Mouse (Mus musculus) large intestine, adult 2 months (tissue): ENCODE measurements around the gene Ist1. TPM values are rescaled to one million over a fixed set of nuclear protein-coding genes. Genes with fewer than 3 reads are reported as not detected.

ENCODE experiments used
- DNase-seq: peaks from one replicate; pipeline ENCODE4 v3.0.0-alpha.2; 2012; ENCODE audit warnings: low read depth, low spot score
- WGBS: fragments of 180-500 bp; shearing (Covaris S2); methylation state at CpG from one replicate; pipeline ENCODE4 v1.1.7; 2018; 5-methylcytosine and 5-hydroxymethylcytosine counted together
- polyA plus RNA-seq: library from polyadenylated mRNA; depleted of rRNA; stranded (reverse); fragments of >200 nt; gene quantifications from 2 replicates; pipeline ENCODE4 v1.2.3, GENCODE M21; 2012; rRNA removed

The Ist1 gene
- polyA plus RNA-seq: 54.0 and 61.4 TPM in 2 replicates

- peak; percentile 98 for DNase-seq
- under 1% methylated on average over 57 of the region's 57 CpGs for WGBS
Observed at GRCm38 (mm10) chr8:109693146-109693900, at the start of gene Ist1. Ist1 (minus strand) TSS chr8:109693260.

- DNase-seq: no peak
- WGBS: 70% methylated on average over 1 of the region's 1 CpGs
Observed at GRCm38 (mm10) chr8:109738049-109738380, 45.0 kb upstream of the Ist1 start.

- peak; percentile 33 for DNase-seq
- WGBS: under 1% methylated on average over 59 of the region's 59 CpGs
Observed at GRCm38 (mm10) chr8:109737237-109738048, 44.4 kb upstream of the Ist1 start, which contains the start of gene Atxn1l. Atxn1l (minus strand) TSS chr8:109737739.

- no peak for DNase-seq
- 2% methylated on average over 8 of the region's 8 CpGs for WGBS
Observed at GRCm38 (mm10) chr8:109736819-109737218, 43.8 kb upstream of the Ist1 start.

- 80% methylated on average over 3 of the region's 3 CpGs for WGBS
- no peak for DNase-seq
Observed at GRCm38 (mm10) chr8:109734018-109734417, 41.0 kb upstream of the Ist1 start.

GRCm38 (mm10) chr8:109731012-109731411 is 38.0 kb upstream of the Ist1 start:
- no peak for DNase-seq
- WGBS: 71% methylated on average over 3 of the region's 3 CpGs

GRCm38 (mm10) chr8:109725106-109725505 is 32.0 kb upstream of the Ist1 start:
- 87% methylated on average over 3 of the region's 3 CpGs for WGBS
- no peak for DNase-seq

- 89% methylated on average over 5 of the region's 5 CpGs for WGBS
- no peak for DNase-seq
Observed at GRCm38 (mm10) chr8:109714961-109715360, 21.9 kb upstream of the Ist1 start.

- no peak for DNase-seq
- 82% methylated on average over 1 of the region's 1 CpGs for WGBS
Observed at GRCm38 (mm10) chr8:109712521-109712920, 19.5 kb upstream of the Ist1 start.

- WGBS: 94% methylated on average over 4 of the region's 4 CpGs
- DNase-seq: no peak
Observed at GRCm38 (mm10) chr8:109707921-109708320, 14.9 kb upstream of the Ist1 start.

GRCm38 (mm10) chr8:109706874-109707237 is 13.8 kb upstream of the Ist1 start:
- WGBS: 2% methylated on average over 2 of the region's 2 CpGs
- DNase-seq: peak; percentile 68

GRCm38 (mm10) chr8:109706076-109706873 is 13.2 kb upstream of the Ist1 start:
- DNase-seq: no peak
- 4% methylated on average over 30 of the region's 30 CpGs for WGBS

GRCm38 (mm10) chr8:109705320-109706075 is 12.4 kb upstream of the Ist1 start, which contains the start of gene Zfp821:
Zfp821 (plus strand) TSS chr8:109705546.
- under 1% methylated on average over 93 of the region's 100 CpGs for WGBS

GRCm38 (mm10) chr8:109704565-109705319 is 11.7 kb upstream of the Ist1 start:
- DNase-seq: no peak

More at GRCm38 (mm10) chr8:109705320-109706075, 12.4 kb upstream of the Ist1 start, which contains the start of gene Zfp821:
- DNase-seq: peak; percentile 81

GRCm38 (mm10) chr8:109698477-109698876 is 5.4 kb upstream of the Ist1 start:
- no peak for DNase-seq
- WGBS: 90% methylated on average over 3 of the region's 3 CpGs

More at GRCm38 (mm10) chr8:109704565-109705319, 11.7 kb upstream of the Ist1 start:
- 8% methylated on average over 24 of the region's 24 CpGs for WGBS

- 85% methylated on average over 1 of the region's 1 CpGs for WGBS
- DNase-seq: no peak
Observed at GRCm38 (mm10) chr8:109697754-109698153, 4.7 kb upstream of the Ist1 start.

- 35% methylated on average over 6 of the region's 6 CpGs for WGBS
Observed at GRCm38 (mm10) chr8:109694154-109694553, 1.1 kb upstream of the Ist1 start.

GRCm38 (mm10) chr8:109692443-109693145 is 466 bp downstream of the Ist1 start:
- WGBS: under 1% methylated on average over 38 of the region's 38 CpGs
- no peak for DNase-seq

More at GRCm38 (mm10) chr8:109694154-109694553, 1.1 kb upstream of the Ist1 start:
- DNase-seq: peak; percentile 59
